Mouse (Mus musculus) layer of hippocampus, postnatal 10 days (tissue): ENCODE measurements at regions not wholly inside any gene's neighbourhood (a gene's known extent, or its start where the extent isn't known, plus 50 kb on each side); places are given as distances from the start of the nearest gene placed in this dataset.

Experiments
- DNase-seq, 2 experiments: peaks; one replicate each; pipeline ENCODE4 v3.0.0; 2021; ENCODE audit warnings: low spot score in 2 of 2

- no peak for DNase-seq
Measured at GRCm38 (mm10) chr14:58253369-58253968, 183.1 kb downstream of the Fgf9 start.

- DNase-seq, result no peak
Measured at GRCm38 (mm10) chr14:58225869-58226268, 155.5 kb downstream of the Fgf9 start.

GRCm38 (mm10) chr14:58224419-58224818 lies 154.1 kb downstream of the Fgf9 start:
- no peak for DNase-seq

GRCm38 (mm10) chr14:58208401-58208800 lies 138.1 kb downstream of the Fgf9 start:
- no peak for DNase-seq

- DNase-seq, result no peak
Measured at GRCm38 (mm10) chr14:58202607-58203295, 132.4 kb downstream of the Fgf9 start.

DNA sequence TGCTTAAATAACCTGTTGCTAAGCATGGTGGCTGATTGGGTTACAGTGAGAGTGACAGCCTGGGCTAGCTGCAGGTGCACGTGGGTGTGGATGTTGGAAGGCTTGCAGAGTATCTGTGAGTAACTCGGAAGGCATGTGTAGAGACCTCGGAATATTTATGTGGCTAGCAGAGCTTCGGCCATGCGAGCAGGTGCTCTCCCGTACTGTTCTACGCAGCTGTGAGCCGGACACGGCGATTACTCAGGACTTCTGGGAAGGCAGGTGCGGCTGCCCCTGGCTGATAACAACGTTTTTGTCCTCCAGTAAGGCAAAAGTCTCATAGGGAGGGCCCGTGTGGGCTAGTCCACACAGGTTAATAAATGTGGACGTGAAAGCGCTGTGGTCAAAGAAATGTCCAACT lies 119.6 kb downstream of the Fgf9 start:
- DNase-seq, result no peak

- no peak for DNase-seq
Measured at GRCm38 (mm10) chr14:58182869-58183268, 112.5 kb downstream of the Fgf9 start.

GRCm38 (mm10) chr14:58180724-58181123 lies 110.4 kb downstream of the Fgf9 start:
- DNase-seq, result no peak

GRCm38 (mm10) chr14:58175651-58176363 lies 105.5 kb downstream of the Fgf9 start:
- DNase-seq, result no peak

- DNase-seq, result no peak
Measured at GRCm38 (mm10) chr14:58174512-58174911, 104.2 kb downstream of the Fgf9 start.

DNA sequence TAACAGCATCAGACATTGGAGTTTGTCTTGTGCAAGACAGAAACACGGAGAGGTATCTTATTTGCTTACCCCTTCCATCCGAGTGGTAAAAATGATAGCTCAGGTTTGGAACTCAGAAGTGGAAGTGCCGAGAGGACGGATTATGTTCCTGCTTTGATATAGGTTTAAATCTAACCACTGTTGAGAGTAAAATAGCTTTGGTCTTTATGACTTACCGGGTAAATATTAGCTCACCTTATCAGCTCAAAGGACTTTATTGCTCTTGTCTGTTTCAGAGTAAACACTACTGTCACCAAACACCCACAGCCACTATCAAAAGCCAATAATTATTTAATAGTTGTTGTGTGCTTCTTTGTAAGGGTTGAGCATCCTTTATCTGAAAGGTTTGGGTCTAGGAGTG lies 98.6 kb downstream of the Fgf9 start:
- DNase-seq, result no peak
